Mouse (Mus musculus): ENCODE measurements at regions not wholly inside any gene's neighbourhood (a gene's known extent, or its start where the extent isn't known, plus 50 kb on each side); places are given as distances from the start of the nearest gene placed in this dataset.
A peak's percentile ranks its signal among the peaks of the same experiment; 100 is the strongest.

DNA sequence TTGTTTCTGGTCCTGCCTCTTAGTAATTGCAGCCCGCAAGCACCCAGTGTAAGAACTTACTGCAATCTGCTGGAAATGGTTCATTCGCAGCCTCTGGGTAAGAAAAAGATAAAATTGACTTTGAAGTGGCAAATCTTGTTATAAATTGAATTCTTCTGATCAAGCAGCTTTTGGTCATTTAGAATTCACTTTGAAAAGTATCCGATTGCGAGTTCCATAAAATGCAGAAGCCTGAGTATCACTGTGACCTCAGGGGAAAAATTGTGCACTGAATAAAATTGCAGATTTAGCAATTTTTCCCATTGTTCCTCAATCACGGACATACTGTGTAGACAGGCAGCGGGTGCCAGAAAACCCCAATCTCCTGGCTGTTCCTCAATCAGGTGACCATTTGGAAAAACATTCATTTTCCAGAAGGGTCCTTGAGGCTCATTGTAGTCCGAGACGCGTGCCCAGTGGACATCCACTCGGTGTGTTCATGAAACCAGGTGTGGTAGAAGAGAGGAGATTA, 320.4 kb downstream of the Cmpk2 start:
- DNase-seq (ENCODE audit: low spot score in 2 of 2): no peak

DNA sequence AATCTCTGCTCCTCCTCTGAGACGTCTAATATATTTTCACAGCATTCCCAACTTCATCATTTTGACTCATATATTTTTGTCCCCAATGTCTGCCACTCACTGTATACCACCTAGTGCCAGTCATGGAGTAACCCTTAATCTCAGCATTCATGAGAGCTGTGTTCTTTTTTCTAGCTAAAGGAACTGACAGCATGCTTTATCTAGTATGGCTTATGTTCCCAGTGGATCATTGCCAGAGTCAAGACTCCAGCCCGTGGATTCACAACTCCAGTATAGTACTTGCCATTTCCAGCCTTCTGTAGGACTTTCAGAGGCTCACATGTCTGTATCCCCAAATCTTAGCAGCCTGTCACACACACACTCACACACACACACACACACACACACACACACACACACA, 316.5 kb downstream of the Cmpk2 start:
- peak in 1 of 2 experiments; percentile 33 for DNase-seq (ENCODE audit: low spot score in 2 of 2)

DNA sequence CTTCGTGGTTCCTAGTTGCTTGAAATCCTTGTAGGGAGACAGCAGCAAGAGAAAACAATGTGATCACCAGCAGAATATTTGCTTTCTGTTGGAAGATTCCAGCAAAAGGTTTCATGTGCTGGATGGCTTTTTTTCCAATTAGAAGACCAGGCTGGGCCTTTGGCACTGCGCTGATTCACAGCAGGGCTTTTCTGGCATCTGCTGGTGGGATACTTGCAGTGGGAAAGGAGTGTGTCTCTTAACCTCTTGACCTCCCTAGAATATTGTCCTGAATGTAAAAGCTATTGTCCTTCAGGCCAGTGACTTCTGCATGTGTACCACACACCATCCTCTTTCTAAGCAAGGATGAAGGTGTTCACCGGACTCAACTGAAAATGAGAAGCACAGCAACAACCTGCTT, 315.4 kb downstream of the Cmpk2 start:
- DNase-seq (ENCODE audit: low spot score in 2 of 2): no peak

DNA sequence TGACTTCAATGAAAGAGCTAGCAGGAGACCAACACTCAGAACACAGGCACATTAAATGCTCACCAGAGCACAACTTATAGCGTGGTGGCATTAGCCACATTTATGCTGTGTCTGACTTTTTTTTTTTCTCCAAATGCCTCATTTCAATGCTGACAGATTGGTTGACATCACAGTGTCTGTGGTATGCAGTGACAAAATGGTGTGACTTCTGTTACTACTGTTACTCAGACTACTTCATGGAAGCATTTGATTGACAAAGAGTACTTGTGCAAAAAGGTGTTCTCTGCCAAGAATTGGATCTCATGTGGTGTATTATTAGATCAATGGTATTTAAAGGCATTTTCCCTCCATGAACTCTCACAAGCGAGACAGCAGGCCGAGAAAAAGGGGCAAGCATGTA, 314.8 kb downstream of the Cmpk2 start:
- DNase-seq (ENCODE audit: low spot score in 2 of 2): peak in 1 of 2 experiments; percentile 67

DNA sequence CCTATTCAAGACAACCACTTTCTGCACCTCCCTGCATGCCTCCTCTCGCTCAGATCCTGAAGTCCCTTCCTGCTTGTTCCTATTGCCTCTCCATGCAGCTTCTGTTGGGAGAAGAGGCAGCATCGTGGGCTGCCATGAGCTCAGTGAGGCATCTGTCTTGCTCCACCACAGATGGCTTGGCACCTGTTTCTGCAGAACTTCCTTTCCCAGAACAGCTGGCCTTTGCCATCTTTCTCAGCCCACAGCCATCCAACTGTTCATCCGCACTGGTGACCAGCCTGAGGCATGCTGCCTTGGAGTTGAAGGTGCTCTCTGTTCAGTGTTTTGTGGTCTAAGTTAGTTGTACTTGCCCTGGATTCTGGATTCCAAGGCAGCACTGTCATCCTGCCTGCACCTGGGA, 312.5 kb downstream of the Cmpk2 start:
- DNase-seq (ENCODE audit: low spot score in 2 of 2): peak; percentile 79 to 85

DNA sequence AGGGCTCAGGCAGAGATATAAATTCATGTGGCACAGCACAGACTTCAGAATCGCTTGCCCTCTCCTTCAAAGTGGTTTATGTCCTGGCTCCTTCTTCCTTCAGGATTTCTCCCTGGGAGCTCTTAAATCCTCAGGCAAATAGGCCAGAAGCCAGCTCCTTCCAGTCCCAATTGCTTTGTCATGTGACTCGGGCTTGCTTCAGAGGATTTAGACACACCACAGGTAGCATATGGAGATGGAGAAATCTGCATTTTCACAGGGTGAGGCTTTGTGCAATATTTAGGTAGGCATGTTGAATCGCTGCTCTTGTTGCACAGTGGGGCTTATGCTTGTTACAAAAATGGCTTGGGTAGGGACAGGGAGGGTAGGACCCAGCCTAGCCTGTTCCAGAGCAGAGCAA, 309.8 kb downstream of the Cmpk2 start:
- DNase-seq (ENCODE audit: low spot score in 2 of 2): no peak

DNA sequence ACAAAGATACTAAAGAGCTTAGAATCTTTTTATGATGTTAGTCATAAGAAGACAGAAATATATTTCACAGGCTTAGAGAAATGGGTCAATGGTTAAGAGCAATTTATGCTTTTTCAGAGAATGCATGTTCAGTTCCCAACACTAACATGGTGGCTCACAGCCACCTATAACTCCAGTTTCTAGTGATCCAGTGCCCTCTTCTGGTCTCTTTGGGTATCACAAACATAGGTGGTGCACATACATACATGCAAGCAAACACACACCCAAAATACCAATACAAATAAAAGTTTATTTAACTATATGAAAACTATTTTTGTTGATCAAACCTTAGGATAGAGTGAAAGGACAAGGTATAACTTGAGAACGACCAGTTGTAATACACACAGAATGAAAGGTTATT, 308.0 kb downstream of the Cmpk2 start:
- DNase-seq (ENCODE audit: low spot score in 2 of 2): no peak

DNA sequence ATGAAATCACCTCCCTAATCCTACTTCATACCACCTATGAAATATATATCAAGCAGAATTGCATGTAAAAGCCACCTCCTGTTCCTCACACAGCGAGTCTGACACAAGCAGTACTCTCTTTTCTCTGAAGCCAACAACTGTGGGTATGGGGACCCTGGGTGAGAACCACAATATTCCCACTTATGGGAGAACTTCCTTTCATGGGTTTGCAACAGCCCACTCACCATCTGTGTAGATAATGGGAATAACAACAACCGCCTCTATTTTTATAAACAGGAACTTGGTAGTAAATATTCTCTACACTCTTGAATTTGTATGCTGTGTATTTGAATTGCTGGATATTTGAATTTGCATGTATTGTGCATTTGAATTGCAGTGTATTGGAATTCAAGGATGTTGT, 305.0 kb downstream of the Cmpk2 start:
- peak in 1 of 2 experiments; percentile 66 for DNase-seq (ENCODE audit: low spot score in 2 of 2)

DNA sequence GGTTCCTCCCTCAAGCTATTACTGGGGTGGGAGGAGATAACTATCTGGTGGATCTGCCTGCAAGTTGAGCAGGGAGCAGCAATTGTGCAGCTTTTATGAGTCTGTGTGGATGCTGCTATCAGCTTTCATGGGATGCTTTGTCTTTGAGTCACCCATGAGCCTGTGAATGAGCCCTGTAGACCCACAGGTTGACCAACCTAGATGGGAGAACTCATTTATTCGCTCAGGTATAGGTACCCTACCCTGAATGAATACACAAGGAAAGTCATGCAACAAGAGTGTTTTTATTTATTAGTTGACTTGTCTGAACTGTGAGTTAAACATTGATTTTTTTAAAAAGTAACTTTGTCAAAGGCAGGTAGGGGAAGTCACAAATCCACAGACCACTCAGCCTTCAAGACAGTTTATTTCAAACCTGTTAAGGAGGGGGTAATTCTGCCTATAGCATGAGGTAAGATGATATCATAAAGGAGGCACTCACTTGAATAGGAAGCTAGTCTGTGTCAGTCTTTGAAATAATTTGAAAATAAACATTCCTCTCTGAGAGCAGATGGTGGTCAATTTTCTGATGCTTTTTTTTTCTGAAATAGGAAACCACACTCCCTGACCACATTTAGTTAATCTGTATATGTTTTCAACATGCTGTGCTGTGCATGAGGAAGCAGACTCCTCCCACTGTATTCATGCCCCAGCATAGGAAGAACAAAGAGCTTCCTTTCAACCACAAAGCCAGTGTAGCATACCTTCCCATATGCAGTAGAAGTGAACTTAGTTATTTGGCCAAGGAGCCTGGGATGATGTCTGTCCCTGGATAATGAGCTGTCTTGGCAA, 302.0 kb downstream of the Cmpk2 start:
- DNase-seq (ENCODE audit: low spot score in 2 of 2): no peak

DNA sequence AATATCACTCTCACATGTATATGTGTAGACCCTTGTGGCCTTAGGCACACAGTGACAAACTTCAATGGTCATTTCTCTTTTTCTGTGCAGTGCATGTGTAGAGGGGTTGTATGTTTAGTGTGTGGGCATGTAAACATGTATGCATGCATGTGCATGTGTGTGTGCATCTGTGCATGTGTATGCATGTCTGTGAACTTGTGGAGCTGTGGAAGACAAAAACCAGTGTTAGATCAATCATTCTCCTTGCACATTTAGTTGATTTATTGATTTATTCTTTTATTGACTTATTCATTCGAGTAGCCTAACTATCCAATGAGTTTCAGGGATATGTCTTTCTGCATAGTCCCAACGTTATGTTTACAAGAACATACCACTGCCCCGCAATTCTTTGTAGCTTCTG, 298.5 kb downstream of the Cmpk2 start:
- DNase-seq (ENCODE audit: low spot score in 2 of 2): no peak

DNA sequence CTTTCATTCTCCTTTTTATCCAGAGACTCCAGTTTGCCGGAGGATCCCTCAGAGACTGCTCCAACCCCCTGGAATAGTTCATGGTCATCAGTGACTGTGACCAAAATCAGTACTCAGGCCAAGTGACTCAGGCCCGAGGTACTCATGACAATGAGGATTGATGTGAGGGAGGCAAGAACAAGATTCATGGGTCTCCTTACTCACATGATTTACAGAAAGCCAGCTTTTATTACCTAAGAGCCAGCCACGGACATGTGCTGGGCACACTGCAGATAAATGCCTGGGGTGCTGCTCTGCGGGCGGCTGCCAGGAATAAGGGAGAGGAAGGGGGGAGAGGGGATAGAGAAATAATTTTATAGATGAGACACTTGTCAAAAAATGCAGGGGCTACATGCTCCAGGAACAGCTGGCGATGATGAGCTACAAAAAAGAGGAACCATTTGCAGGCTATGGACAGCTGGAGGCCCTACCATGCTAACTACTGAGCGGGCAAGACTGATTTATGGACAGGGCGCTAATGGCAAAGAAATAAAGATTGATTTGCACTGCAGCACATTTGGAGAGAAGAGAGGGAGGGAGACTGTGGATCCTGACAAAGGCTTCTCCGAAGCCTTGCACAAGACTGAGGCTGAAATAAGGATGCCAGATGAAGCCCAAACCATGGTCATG, 289.8 kb downstream of the Cmpk2 start:
- DNase-seq (ENCODE audit: low spot score in 2 of 2): no peak

DNA sequence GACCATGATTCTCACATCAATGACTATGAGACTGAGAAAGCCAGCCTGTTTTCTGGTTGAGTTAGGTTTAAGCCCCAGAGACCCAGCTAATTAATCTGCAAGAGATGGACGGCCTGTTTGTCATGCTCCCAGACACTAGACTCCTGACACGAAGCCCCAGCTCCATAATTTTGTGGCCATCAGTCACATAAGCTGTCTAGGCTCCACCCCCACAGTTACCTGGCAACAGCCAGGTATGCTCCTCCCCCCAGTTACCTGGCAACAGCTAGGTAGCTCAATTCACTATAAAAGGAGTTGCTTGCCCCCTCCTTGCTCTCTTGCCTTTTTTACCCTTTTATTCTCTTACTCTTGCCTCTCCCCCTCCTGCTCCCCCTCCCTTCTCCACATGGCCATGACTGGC, 287.3 kb downstream of the Cmpk2 start:
- DNase-seq (ENCODE audit: low spot score in 2 of 2): no peak

DNA sequence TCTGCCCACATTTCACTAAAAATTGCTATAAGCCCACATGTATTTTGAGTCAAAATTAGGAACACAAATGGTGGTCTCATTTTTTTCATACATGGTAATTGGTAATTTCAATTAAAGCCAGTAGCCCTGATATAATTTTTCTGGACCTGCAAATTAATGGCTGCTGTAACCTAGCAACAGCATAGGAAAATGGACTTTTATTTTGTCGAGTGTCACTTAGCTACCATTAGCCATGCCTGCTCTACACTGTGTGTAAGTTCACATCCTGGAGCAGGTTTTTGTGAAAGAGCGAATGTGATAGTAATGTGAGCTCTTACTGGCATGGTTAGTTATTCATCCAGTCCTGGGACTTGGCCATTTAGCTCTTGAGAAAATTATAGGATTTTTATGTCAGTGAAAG, 285.6 kb downstream of the Cmpk2 start:
- no peak for DNase-seq (ENCODE audit: low spot score in 2 of 2)

DNA sequence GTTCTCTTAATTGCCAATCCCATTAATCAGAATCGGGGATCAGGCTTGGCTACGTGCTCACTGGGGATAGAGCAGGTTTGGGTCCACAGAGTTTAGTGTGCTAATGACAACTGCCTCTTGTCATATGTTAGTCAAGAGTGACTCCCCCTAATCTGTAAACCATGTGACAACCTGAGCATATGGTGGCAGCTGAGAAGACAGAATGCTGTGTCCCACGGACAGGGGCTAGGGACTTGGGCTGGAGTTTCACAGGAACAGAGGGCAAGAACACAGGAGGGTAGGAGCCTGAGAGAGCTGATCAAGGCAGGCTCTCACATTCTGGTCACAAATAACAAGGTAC, 265.5 kb downstream of the Cmpk2 start:
- no peak for DNase-seq (ENCODE audit: low spot score in 2 of 2)

DNA sequence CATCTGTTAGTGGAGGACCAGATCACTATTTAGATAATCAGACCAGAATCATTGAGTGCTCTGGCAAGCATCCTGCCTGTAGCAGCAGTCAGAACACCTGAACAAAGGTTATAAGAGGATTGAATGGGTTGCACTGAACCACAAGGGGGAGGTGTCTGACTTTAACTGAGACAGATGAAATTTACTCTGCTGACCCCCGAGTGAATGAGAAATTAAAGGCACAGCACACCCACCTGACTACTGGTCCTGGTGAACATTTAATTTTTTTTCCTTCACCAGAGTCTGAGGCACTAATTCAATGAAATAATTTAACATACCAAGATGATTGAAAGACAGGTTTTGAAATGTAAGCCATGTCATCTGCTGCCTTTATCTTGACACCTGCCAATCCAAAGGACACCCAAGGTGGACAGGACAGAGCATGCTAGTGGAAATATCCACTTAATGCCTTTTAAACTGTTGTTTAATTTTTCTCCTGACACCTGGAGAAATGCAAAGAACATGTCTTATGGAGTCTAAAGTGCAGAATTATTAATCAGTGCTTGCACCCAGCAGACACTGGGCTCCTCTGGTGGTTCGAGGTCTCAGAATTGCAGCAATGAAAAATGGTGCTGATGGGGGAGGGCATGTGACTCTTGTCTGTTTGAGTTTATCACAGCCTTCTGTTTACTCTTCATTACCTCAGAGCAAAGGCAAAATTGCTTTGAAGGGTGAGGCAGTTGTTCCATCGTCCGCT, 265.0 kb downstream of the Cmpk2 start:
- peak in 1 of 2 experiments; percentile 13 for DNase-seq (ENCODE audit: low spot score in 2 of 2)

DNA sequence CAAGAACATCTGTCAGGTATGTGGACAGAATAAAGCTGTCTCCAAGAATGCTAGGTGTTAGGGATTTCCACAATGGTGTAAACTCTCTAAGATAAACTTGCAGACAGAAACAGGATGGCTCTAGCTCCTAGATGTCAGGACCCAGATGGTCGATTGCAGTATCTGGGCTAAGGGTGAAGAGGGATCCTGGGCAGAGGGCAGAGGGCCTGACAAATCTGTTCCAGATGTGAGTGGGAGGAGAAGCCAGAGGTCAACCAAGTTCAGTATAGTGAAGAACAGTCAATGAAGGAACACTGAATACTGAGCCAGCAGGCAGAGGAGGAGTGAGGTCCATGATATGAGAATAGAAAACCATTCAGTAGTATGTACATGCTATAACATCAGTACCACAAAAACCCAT, 254.4 kb downstream of the Cmpk2 start:
- no peak for DNase-seq (ENCODE audit: low spot score in 2 of 2)

DNA sequence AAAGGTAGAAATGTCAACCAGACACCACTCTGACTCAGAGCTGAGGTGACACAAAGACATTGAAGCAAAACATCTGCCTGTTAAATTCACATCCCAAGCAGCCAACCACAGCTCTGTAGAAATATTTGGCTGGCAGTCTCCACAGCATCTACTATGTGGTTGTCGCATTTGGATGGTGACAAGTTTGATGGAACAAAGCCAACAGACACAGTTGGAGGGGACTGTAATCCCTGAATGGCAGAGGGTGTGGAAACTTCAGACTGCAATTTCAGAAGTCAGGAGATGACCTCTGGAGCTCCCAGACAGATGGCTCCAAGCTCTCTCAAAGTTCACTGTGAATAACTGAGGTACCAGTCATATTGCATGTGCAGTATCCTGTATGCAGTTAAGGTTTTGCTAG, 229.8 kb downstream of the Cmpk2 start:
- DNase-seq (ENCODE audit: low spot score in 2 of 2): no peak

DNA sequence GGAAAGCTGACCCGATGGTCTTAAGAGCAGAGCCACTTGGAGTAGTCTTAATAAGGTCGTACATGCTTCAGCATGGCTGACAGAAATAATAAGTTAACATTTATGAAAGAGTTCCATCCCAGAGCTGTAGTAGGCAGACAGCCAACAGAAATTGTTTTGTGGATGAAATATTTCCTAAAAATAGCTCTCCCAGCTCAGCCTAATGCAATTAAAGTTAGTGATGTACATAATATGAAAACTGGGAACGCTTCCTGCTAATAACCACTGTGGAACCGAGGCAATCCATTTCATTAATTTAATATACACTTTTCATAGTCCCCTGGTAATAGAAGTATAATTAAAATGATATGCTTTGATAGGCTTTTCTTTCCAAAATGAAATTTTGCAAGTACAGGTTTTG, 219.0 kb downstream of the Cmpk2 start:
- no peak for DNase-seq (ENCODE audit: low spot score in 2 of 2)

DNA sequence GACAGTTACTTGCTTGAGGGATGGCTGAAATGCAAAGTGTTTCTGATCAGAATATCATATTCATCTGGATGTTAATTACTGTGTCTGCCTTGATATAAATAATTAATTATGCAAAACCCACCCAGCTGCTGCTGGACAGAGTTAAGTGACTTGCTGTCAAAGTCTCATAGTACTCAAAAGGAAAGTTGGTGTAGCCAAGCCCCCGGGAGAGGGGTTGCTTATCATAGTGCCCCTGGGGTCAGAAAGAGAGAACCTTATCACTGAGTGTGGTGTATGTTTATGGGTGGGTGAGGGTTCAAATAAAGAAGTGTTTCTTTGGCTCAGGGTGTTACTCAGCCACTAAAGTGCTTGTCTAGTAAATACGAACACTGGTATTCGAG, 211.6 kb downstream of the Cmpk2 start:
- no peak for DNase-seq (ENCODE audit: low spot score in 2 of 2)

DNA sequence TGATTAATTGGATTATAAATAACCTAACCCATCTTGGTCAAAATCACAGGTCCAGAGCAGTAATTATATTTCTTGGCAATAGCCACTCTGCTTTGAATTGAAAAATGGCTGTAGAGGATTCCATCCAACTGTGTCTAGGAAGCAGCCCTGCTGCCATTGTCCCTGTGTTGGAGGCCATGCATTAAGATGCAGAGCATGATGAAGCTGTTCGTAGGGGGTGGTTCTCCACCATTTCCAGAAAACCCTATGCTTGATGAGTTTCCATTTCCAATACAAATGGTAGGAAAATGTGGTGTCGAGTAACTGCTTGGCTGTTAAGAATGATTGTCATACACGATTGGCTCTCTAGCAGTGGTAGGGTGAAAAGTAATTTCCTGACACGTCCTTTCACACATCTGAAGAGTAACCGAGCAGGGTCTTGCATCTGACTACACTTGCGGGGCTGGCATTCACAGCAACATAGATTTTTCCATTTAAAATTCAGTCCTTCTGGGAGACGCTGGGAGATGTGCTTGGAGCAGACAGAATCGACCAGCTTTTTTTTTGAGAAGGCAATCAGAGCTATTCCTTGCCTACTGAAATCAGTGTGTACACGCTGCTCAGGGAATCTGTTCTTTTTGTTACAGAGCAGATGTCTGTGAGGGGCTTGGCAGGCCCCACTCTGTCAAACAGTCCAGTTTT, 211.0 kb downstream of the Cmpk2 start:
- DNase-seq (ENCODE audit: low spot score in 2 of 2): peak; percentile 49 to 76

DNA sequence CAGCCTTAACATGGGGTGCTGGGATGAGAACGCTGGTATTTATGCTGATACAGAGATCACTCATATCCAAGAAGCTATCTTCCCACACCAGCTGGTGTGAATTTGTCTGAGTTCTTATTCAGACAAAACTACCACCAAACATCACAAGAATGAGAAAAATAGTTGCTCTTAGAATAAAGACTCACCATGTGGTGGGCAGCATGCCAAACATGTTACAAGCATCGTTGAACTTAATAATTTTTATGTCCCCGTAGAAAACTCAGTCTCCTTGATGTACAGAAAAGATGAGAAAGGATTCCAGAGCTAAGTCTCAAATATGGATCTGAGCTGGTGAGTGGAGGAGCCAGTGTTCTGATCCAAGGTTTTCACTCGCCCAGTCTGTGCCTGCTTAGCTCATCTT, 196.5 kb downstream of the Cmpk2 start:
- DNase-seq (ENCODE audit: low spot score in 2 of 2): peak in 1 of 2 experiments; percentile 9

DNA sequence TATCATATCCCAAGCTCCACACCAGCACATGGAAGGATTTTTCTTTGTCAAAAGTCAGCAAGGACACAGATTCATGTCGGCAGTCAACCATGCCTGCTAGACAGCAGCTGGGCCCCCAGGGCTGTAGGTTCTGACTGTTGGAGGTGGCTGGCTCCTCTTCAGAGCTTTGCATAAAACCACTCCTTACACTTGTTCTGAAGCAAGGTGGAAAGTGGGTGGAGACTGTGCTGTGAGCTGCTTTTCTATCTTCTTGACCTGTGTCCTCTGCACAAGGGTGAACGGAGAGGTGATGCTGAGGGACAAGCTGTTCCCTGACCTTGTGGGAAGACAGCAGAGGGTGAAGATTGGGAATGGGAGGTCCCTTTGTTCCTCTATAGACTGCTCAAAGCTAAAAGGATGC, 185.2 kb downstream of the Cmpk2 start:
- DNase-seq (ENCODE audit: low spot score in 2 of 2): no peak
